Mouse (Mus musculus): ENCODE data around the gene Pcdh15.

The Pcdh15 gene

GRCm38 (mm10) chr10:74569603-74570002, 1470.5 kb downstream of the Pcdh15 start:
- DNase-seq (ENCODE audit: low spot score in 2 of 2), result no peak

DNA sequence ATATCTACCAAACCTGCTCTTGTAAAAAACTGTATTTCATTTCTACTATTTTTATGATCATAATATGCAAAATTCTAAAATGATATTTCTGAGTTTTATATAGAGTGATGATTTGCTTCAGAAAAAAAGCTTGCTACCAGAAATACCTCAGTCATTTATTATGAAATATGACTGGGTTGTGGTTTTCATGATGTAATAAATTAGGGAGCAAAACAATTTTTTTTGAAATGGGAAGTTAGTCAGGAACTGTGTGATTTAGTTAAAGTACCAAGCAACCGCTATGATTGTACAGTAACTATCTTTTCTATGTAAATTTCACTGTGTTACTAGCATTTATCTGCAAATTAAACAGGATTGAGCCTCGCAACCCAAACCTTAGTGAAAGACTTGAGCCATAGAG, 1480.8 kb downstream of the Pcdh15 start:
- DNase-seq (ENCODE audit: low spot score in 2 of 2), result no peak

DNA sequence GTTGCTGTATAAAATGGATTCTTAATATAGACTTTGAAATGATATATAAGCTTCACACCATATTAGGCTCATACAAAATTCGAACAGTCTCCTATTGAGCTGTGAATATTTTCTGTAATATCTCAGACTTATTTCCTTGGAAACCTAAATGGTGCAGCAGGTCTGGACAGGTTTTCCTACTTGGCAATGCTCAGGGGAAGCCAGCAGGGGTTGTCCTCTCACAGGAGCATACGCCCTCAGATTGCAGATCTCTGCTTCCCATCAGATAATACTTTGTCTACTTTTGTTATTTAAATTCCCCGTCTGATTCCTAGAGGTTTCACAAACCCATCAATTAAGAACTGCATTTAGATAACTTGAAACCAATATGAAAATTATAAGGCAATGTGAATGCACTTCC, 1492.7 kb downstream of the Pcdh15 start:
- DNase-seq (ENCODE audit: low spot score in 2 of 2), result no peak

GRCm38 (mm10) chr10:74607683-74608082, 1508.5 kb downstream of the Pcdh15 start:
- DNase-seq (ENCODE audit: low spot score in 2 of 2), result no peak

- no peak for DNase-seq (ENCODE audit: low spot score in 2 of 2)
Observed at GRCm38 (mm10) chr10:74621837-74622236, 1522.7 kb downstream of the Pcdh15 start.

- no peak for DNase-seq (ENCODE audit: low spot score in 2 of 2)
Observed at GRCm38 (mm10) chr10:74625715-74626114, 1526.6 kb downstream of the Pcdh15 start.

DNA sequence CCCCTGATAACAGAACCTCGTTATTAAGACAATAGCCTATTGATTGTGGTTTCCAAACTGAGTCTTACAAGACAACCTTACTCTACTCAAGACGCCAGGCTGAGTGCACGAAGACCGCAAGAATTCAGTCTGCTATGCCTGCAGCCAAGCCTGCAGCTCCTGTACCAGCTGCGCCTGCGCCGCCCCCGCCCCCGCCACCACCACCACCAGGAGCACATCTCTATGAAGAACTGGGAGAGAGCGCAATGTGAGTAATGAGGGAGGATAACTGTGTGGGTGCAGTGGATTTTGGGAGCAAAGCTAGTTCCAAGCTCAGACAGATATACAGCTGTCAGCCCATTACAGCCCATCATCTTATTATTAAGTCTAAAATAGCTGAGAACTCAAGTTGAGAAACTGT, 1527.5 kb downstream of the Pcdh15 start:
- no peak for DNase-seq (ENCODE audit: low spot score in 2 of 2)

DNA sequence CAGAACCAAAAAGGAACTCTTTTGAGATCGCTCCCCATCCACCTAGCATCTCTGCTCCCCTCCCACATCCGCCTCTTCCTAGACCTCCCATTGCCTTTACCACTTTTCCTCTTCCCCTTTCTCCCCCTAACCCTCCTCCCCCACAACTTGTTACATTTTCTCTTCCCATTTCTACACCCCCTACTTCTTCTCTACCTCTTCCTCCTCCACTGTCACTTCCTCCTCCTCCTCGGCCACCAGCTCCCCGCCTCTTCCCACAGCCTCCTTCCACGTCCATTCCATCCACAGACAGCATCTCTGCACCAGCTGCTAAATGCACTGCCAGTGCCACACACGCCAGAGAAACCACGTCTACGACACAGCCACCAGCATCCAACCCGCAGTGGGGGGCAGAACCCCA, 1532.2 kb downstream of the Pcdh15 start:
- no peak for DNase-seq (ENCODE audit: low spot score in 2 of 2)

- DNase-seq (ENCODE audit: low spot score in 2 of 2), result no peak
Observed at GRCm38 (mm10) chr10:74637040-74637439, 1537.9 kb downstream of the Pcdh15 start.

GRCm38 (mm10) chr10:74642125-74642524, 1543.0 kb downstream of the Pcdh15 start:
- no peak for DNase-seq (ENCODE audit: low spot score in 2 of 2)

DNA sequence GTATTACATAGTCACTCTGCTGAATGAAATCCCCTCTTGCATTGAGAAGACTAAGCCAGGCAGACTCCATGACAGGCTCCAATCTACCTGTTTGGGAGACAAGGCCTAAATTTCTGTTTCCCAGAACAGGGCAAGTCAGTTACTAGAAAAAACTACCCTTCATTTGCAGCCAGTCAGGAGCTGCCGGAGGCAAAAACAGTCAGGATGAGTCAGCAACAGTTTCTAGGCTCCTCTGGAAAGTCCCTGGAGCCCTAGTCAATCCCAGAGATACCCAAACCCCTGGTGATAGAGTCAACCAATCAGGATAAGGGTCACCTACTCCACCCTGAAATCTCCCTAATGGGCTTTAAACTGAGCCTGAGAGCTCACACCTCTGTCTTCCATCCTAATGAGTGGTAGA, 1564.0 kb downstream of the Pcdh15 start:
- DNase-seq (ENCODE audit: low spot score in 2 of 2), result no peak

DNA sequence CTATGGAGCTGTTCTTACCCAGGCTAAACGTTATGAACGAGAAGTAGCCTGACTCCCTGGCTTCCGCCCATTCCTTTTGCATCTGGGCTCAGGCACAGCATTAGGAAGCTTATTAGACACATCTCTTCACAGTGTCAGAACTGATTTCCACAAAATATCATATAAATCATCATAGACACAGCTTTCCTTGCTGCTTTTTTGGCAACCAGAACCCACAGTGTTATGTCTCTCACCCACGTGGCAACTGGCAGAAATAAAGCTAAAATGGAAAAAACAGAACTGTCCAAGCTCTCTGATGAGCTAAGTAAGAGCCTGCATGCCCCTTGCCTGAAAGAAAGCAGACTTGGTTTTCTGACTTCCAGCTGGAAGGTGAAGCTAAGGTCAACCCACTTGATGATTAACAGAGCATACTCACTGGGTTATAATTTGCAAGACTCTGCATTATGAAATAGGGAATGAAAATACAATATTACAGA, 1580.9 kb downstream of the Pcdh15 start:
- DNase-seq (ENCODE audit: low spot score in 2 of 2), result no peak

- no peak for DNase-seq (ENCODE audit: low spot score in 2 of 2)
Observed at GRCm38 (mm10) chr10:74680559-74680958, 1581.4 kb downstream of the Pcdh15 start.
